Mouse (Mus musculus) MEL (cell line): ENCODE data around the gene Gm20481.

Experiments used
- CTCF ChIP-seq, 3 experiments: IDR thresholded peaks in 2 of 3; conservative IDR thresholded peaks in 1 of 3; 2 replicates each; pipeline ENCODE4 v1.5.1; 2011 to 2012; ENCODE audit warnings: low read length in 3 of 3, low read depth in 2 of 3, mild to moderate bottlenecking in 2 of 3, improper control_type of control experiment in 1 of 3, inconsistent platforms in 1 of 3, mixed read lengths in 1 of 3, moderate library complexity in 1 of 3; ENCODE audit not compliant: control insufficient read depth in 1 of 3, insufficient read depth in 1 of 3, poor library complexity in 1 of 3, severe bottlenecking in 1 of 3
- GABPA ChIP-seq: IDR thresholded peaks from 2 replicates; pipeline ENCODE4 v1.6.1; 2012; ENCODE audit warnings: low read depth, mild to moderate bottlenecking, inconsistent platforms, low read length, improper control_type of control experiment, moderate library complexity
- GATA1 ChIP-seq: IDR thresholded peaks from 2 replicates; pipeline ENCODE4 v1.6.1; 2011; ENCODE audit warnings: low read depth, low read length, improper control_type of control experiment
- HCFC1 ChIP-seq: IDR thresholded peaks from 2 replicates; pipeline ENCODE4 v1.6.1; 2012; ENCODE audit warnings: low read depth, mild to moderate bottlenecking, inconsistent platforms, low read length, improper control_type of control experiment, moderate library complexity
- MAX ChIP-seq: IDR thresholded peaks from 2 replicates; pipeline ENCODE4 v1.6.1; 2011; ENCODE audit warnings: low read length, improper control_type of control experiment
- POLR2A ChIP-seq, 2 experiments: IDR thresholded peaks; 2 replicates each; pipeline ENCODE4 v1.6.1; 2011 to 2012; ENCODE audit warnings: low read length in 2 of 2, mild to moderate bottlenecking in 2 of 2, control low read depth in 1 of 2, improper control_type of control experiment in 1 of 2, low read depth in 1 of 2, moderate library complexity in 1 of 2; ENCODE audit not compliant: control insufficient read depth in 1 of 2, insufficient read depth in 1 of 2, poor library complexity in 1 of 2
- POLR2AphosphoS5 ChIP-seq: IDR thresholded peaks from 2 replicates; pipeline ENCODE4 v1.6.1; 2012; ENCODE audit warnings: low read depth, borderline replicate concordance, mild to moderate bottlenecking, inconsistent platforms, low read length, moderate library complexity, mixed read lengths
- SMC3 ChIP-seq: IDR thresholded peaks from 2 replicates; pipeline ENCODE4 v1.6.1; 2011; ENCODE audit warnings: low read depth, low read length, improper control_type of control experiment
- TBP ChIP-seq: IDR thresholded peaks from 2 replicates; pipeline ENCODE4 v1.8.0; 2011; ENCODE audit warnings: low read depth, low read length, improper control_type of control experiment
- ZC3H11A ChIP-seq: IDR thresholded peaks from 2 replicates; pipeline ENCODE4 v1.6.1; 2012; ENCODE audit warnings: low read depth, mild to moderate bottlenecking, inconsistent platforms, low read length, improper control_type of control experiment

GRCm38 (mm10) chr17:34951636-34952377 is 17.9 kb upstream of the Gm20481 start:
- TF ChIP-seq SMC3 (no peak), ZC3H11A (no peak), CTCF (IDR thresholded peaks at IDR 0.05 in 2 of 3, conservative IDR thresholded peaks at IDR 0.05 in 1 of 3; ENCODE audit: control insufficient read depth in 1 of 3, insufficient read depth in 1 of 3, low read depth in 2 of 3, low read length in 3 of 3, poor library complexity in 1 of 3, severe bottlenecking in 1 of 3) (no peak), GATA1 (no peak), HCFC1 (no peak), POLR2A (IDR thresholded peaks at IDR 0.05; ENCODE audit: control insufficient read depth in 1 of 2, insufficient read depth in 1 of 2, low read depth in 1 of 2, low read length in 2 of 2, poor library complexity in 1 of 2) (no peak), POLR2AphosphoS5 (no peak), GABPA (no peak), MAX (no peak), TBP (no peak)
